Mouse (Mus musculus) limb, embryonic 10.5 days (tissue): ENCODE results near the gene Ndrg2. TPM values are rescaled to one million over a fixed set of nuclear protein-coding genes. Genes with fewer than 3 reads are reported as not detected.
"Not testable (repeated sequence)": the region's sequence is repeated elsewhere in the genome, so short reads cannot be mapped to it uniquely, and the experiment has no call there.

Experiments
- DNase-seq: peaks from one replicate; pipeline ENCODE4 v3.0.0-alpha.2; 2017; ENCODE audit warnings: low spot score
- H3K27ac ChIP-seq: fragments of 300-500 bp; sonication (generic); 2 replicates; pipeline ENCODE4 v1.5.1; 2016; ENCODE audit warnings: mild to moderate bottlenecking
- H3K27me3 ChIP-seq: fragments of 300-500 bp; sonication (generic); 2 replicates; pipeline ENCODE4 v1.6.1; 2016; ENCODE audit warnings: low read depth, mild to moderate bottlenecking; ENCODE audit not compliant: poor library complexity, severe bottlenecking
- H3K36me3 ChIP-seq: fragments of 300-500 bp; sonication (generic); 2 replicates; pipeline ENCODE4 v1.6.1; 2016; ENCODE audit warnings: mild to moderate bottlenecking, moderate library complexity
- H3K4me1 ChIP-seq: fragments of 300-500 bp; sonication (generic); 2 replicates; pipeline ENCODE4 v1.6.1; 2016
- H3K4me3 ChIP-seq: fragments of 300-500 bp; sonication (generic); 2 replicates; pipeline ENCODE4 v1.5.1; 2016; ENCODE audit warnings: mild to moderate bottlenecking, moderate library complexity
- H3K9me3 ChIP-seq: fragments of 300-500 bp; sonication (generic); replicated peaks from 2 replicates; pipeline ENCODE4 v1.6.1; 2016; ENCODE audit warnings: mild to moderate bottlenecking
- WGBS: fragments of 180-500 bp; shearing (Covaris S2); methylation state at CpG from one replicate; pipeline ENCODE4 v1.1.7; 2016; 5-methylcytosine and 5-hydroxymethylcytosine counted together
- polyA plus RNA-seq: library from polyadenylated mRNA; unstranded; fragments of >200 nt; fragmentation: Nextera tagmentation; extraction: Ambion mirVana; gene quantifications from 2 replicates; pipeline ENCODE4 v1.2.1, GENCODE M21; 2016

Gene Ndrg2
- 5.0 and 8.3 TPM in 2 replicates for polyA plus RNA-seq

GRCm38 (mm10) chr14:51913960-51914762, at the start of gene Ndrg2:
Ndrg2 (minus strand) TSS chr14:51914158.
- H3K4me1 ChIP-seq = peaks cover 23% of the 10 kb centered on the region
- peak; percentile 59 for DNase-seq
- peaks cover 47% of the 10 kb centered on the region for H3K27me3 ChIP-seq
- WGBS = 3% methylated on average over 23 of the region's 23 CpGs
- no peaks in the 10 kb centered on the region for H3K9me3 ChIP-seq
- H3K27ac ChIP-seq = peak within 1 kb of the TSS; percentile 77
- no peaks in the 10 kb centered on the region for H3K36me3 ChIP-seq
- H3K4me3 ChIP-seq = peak within 1 kb of the TSS; percentile 71

GRCm38 (mm10) chr14:51960316-51960715, 46.4 kb upstream of the Ndrg2 start:
- DNase-seq = no peak
- Histone ChIP-seq H3K36me3 (no peaks in the 10 kb centered on the region), H3K4me3 (no peak overlapping the region), H3K9me3 (no peaks in the 10 kb centered on the region), H3K4me1 (no peaks in the 10 kb centered on the region), H3K27me3 (no peaks in the 10 kb centered on the region), H3K27ac (no peak overlapping the region)
- 90% methylated on average over 2 of the region's 2 CpGs for WGBS

GRCm38 (mm10) chr14:51943336-51943735, 29.4 kb upstream of the Ndrg2 start:
- H3K9me3 ChIP-seq = no peaks in the 10 kb centered on the region
- H3K4me1 ChIP-seq = peaks cover 19% of the 10 kb centered on the region
- H3K27me3 ChIP-seq = no peaks in the 10 kb centered on the region
- DNase-seq = no peak
- H3K36me3 ChIP-seq = no peaks in the 10 kb centered on the region
- WGBS = 87% methylated on average over 6 of the region's 6 CpGs
- no peak overlapping the region for H3K27ac ChIP-seq
- H3K4me3 ChIP-seq = no peak overlapping the region

GRCm38 (mm10) chr14:51942236-51942635, 28.3 kb upstream of the Ndrg2 start:
- peaks cover 19% of the 10 kb centered on the region for H3K4me1 ChIP-seq
- no peaks in the 10 kb centered on the region for H3K9me3 ChIP-seq
- no peak overlapping the region for H3K4me3 ChIP-seq
- no peak for DNase-seq
- H3K27ac ChIP-seq = no peak overlapping the region
- H3K27me3 ChIP-seq = no peaks in the 10 kb centered on the region
- no peaks in the 10 kb centered on the region for H3K36me3 ChIP-seq
- 60% methylated on average over 7 of the region's 7 CpGs for WGBS

- Histone ChIP-seq H3K27me3 (no peaks in the 10 kb centered on the region), H3K4me3 (0 out of 2 replicates have a peak overlapping the region, but pooled peaks have one; percentile 10), H3K9me3 (no peaks in the 10 kb centered on the region), H3K36me3 (no peaks in the 10 kb centered on the region), H3K4me1 (peaks cover 19% of the 10 kb centered on the region), H3K27ac (peak overlapping the region; percentile 56)
- DNase-seq = no peak
- 72% methylated on average over 9 of the region's 9 CpGs for WGBS
Measured at GRCm38 (mm10) chr14:51941577-51941976, 27.6 kb upstream of the Ndrg2 start.

- Histone ChIP-seq H3K9me3 (no peaks in the 10 kb centered on the region), H3K27ac (peak overlapping the region; percentile 56), H3K36me3 (no peaks in the 10 kb centered on the region), H3K4me1 (peaks cover 19% of the 10 kb centered on the region), H3K4me3 (0 out of 2 replicates have a peak overlapping the region, but pooled peaks have one; percentile 10), H3K27me3 (no peaks in the 10 kb centered on the region)
- peak; percentile 48 for DNase-seq
- WGBS = 40% methylated on average over 8 of the region's 8 CpGs
Measured at GRCm38 (mm10) chr14:51940944-51941560, 27.1 kb upstream of the Ndrg2 start.

DNA sequence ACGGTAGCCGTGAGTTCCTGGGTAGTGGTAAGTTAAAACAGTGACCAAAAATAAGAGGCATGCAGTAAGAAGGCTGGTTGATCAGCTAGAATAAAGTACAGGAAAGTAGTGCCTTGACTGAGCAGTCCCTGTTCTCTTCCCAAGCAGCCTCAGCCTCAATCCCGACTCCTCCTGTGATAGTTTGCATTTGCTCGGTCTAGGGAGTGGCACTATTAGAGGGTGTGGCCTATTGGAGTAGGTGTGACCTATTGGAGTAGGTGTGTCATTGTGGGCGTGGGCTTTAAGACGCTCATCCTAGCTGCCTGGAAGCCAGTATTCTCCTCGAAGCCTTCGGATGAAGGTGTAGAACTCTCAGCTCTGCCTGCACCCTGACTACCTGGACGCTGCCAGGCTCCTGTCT, 25.0 kb upstream of the Ndrg2 start:
- no peaks in the 10 kb centered on the region for H3K9me3 ChIP-seq
- DNase-seq = no peak
- no peak overlapping the region for H3K4me3 ChIP-seq
- no peaks in the 10 kb centered on the region for H3K27me3 ChIP-seq
- H3K36me3 ChIP-seq = no peaks in the 10 kb centered on the region
- 90% methylated on average over 9 of the region's 9 CpGs for WGBS
- peaks cover 19% of the 10 kb centered on the region for H3K4me1 ChIP-seq
- no peak overlapping the region for H3K27ac ChIP-seq

- DNase-seq = no peak
- Histone ChIP-seq H3K27ac (no peak overlapping the region), H3K4me1 (peaks cover 4% of the 10 kb centered on the region; the same call in 1 of the 2 replicates), H3K27me3 (no peaks in the 10 kb centered on the region), H3K36me3 (no peaks in the 10 kb centered on the region), H3K4me3 (no peak overlapping the region), H3K9me3 (no peaks in the 10 kb centered on the region)
- WGBS = 79% methylated on average over 10 of the region's 10 CpGs
Measured at GRCm38 (mm10) chr14:51932092-51933020, 18.4 kb upstream of the Ndrg2 start.

- Histone ChIP-seq H3K27ac (no peak overlapping the region), H3K36me3 (no peaks in the 10 kb centered on the region), H3K9me3 (no peaks in the 10 kb centered on the region), H3K4me1 (peaks cover 4% of the 10 kb centered on the region; the same call in 1 of the 2 replicates), H3K27me3 (no peaks in the 10 kb centered on the region), H3K4me3 (no peak overlapping the region)
- no peak for DNase-seq
- WGBS = 34% methylated on average over 5 of the region's 5 CpGs
Measured at GRCm38 (mm10) chr14:51930824-51931223, 16.9 kb upstream of the Ndrg2 start.

DNA sequence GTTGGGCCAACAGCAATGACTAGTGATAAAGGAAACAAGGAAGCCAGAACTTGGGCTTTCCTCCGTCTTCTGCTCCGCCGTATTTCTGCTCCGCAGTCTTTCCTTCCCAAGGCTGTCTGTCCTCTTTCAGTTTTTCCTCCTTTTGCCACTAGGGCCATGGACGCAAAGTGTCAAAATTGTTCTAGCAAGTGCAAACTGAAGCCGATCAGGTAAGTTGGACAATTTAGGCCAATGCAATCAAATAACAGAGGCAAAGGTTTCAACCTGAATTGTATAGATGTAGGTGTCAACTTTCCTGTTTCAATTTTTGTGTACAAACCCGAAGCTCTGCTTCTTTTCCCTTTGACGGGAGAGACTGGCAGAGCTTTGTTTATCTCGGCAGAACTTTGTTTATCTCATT, 16.0 kb upstream of the Ndrg2 start:
- no peak for DNase-seq
- Histone ChIP-seq H3K4me3 (no peak overlapping the region), H3K27ac (no peak overlapping the region; the same call in 1 of the 2 replicates), H3K4me1 (peaks cover 4% of the 10 kb centered on the region; the same call in 1 of the 2 replicates), H3K36me3 (no peaks in the 10 kb centered on the region), H3K27me3 (no peaks in the 10 kb centered on the region), H3K9me3 (no peaks in the 10 kb centered on the region)
- WGBS = 69% methylated on average over 9 of the region's 9 CpGs

DNA sequence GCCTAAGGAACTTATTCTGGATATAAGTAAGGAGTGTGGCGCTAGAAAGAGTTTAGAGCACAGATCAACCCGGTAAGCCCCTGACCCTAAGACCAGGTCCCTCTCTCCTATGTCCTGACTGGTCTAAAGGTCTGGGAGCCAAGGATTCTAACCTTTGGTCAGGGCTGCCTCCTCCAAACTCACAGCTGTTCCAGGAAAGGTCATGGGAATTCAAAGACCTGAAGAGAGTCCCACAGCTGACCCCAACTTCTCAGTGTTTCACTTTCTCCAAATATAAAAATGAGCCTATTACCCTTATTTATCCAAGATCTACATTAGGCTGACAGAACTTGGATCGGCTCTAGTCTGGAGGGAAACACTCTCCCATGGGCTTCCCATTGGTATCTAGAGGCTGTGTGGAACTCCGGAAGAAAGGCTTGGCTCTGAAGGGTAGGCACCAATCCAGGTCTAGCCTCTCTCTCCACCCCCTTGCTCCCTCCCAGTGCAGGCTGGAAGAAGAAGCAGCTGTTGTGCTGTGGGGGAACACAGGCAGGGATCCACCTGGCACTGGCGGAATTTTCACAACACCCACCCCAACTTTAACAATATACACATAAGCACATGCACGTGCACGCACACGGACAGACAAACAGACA, 15.5 kb upstream of the Ndrg2 start:
- Histone ChIP-seq H3K27ac (no peak overlapping the region), H3K36me3 (no peaks in the 10 kb centered on the region), H3K4me3 (no peak overlapping the region), H3K9me3 (no peaks in the 10 kb centered on the region), H3K4me1 (peaks cover 4% of the 10 kb centered on the region; the same call in 1 of the 2 replicates), H3K27me3 (no peaks in the 10 kb centered on the region)
- WGBS = 89% methylated on average over 8 of the region's 8 CpGs
- DNase-seq = no peak

- not testable (repeated sequence) for H3K4me1 ChIP-seq, H3K27me3 ChIP-seq, H3K36me3 ChIP-seq, H3K9me3 ChIP-seq, DNase-seq, H3K27ac ChIP-seq, H3K4me3 ChIP-seq
- WGBS = 92% methylated on average over 11 of the region's 11 CpGs
Measured at GRCm38 (mm10) chr14:51926930-51927329, 13.0 kb upstream of the Ndrg2 start.
